Mouse (Mus musculus) c-Kit-positive CD71-positive TER-119-negative erythroid progenitor cells, embryonic 14.5 days (primary cell): ENCODE data around the gene Acot4.
"Not testable (repeated sequence)": the region's sequence is repeated elsewhere in the genome, so short reads cannot be mapped to it uniquely, and the experiment has no call there.

ENCODE experiments used
- DNase-seq: peaks from one replicate; pipeline ENCODE4 v3.0.0-alpha.2; 2013; ENCODE audit warnings: low read depth

Acot4 gene

GRCm38 (mm10) chr12:84030659-84031332, 7.4 kb upstream of the Acot4 start:
- DNase-seq, result peak; percentile 66

GRCm38 (mm10) chr12:84032854-84033253, 5.3 kb upstream of the Acot4 start:
- no peak for DNase-seq

- DNase-seq, result not testable (repeated sequence)
Observed at GRCm38 (mm10) chr12:84033302-84033701, 4.9 kb upstream of the Acot4 start.

- no peak for DNase-seq
Observed at GRCm38 (mm10) chr12:84034108-84034507, 4.1 kb upstream of the Acot4 start.

- DNase-seq, result not testable (repeated sequence)
Observed at GRCm38 (mm10) chr12:84038691-84039111, 522 bp downstream of the Acot4 start, which contains the start of gene Gm49366. TSS of gene Gm49366 (plus strand) at chr12:84038935.

- no peak for DNase-seq
Observed at GRCm38 (mm10) chr12:84042248-84042647, 4.1 kb downstream of the Acot4 start.

GRCm38 (mm10) chr12:84044045-84044444, 5.9 kb downstream of the Acot4 start:
- no peak for DNase-seq

- no peak for DNase-seq
Observed at GRCm38 (mm10) chr12:84046906-84047305, 8.7 kb downstream of the Acot4 start.

- DNase-seq, result not testable (repeated sequence)
Observed at GRCm38 (mm10) chr12:84050744-84051143, 12.6 kb downstream of the Acot4 start.

GRCm38 (mm10) chr12:84051937-84052474, 13.8 kb downstream of the Acot4 start, which contains the start of gene Acot3:
TSS of gene Acot3 (plus strand) at chr12:84052144.
- DNase-seq, result no peak

GRCm38 (mm10) chr12:84052609-84053008, 14.4 kb downstream of the Acot4 start:
- no peak for DNase-seq

GRCm38 (mm10) chr12:84053173-84053572, 15.0 kb downstream of the Acot4 start:
- DNase-seq, result no peak

- DNase-seq, result no peak
Observed at GRCm38 (mm10) chr12:84053679-84054391, 15.7 kb downstream of the Acot4 start.

GRCm38 (mm10) chr12:84060946-84061345, 22.8 kb downstream of the Acot4 start:
- peak; percentile 44 for DNase-seq

- no peak for DNase-seq
Observed at GRCm38 (mm10) chr12:84062336-84062735, 24.2 kb downstream of the Acot4 start.

- peak; percentile 20 for DNase-seq
Observed at GRCm38 (mm10) chr12:84063228-84063627, 25.0 kb downstream of the Acot4 start.

GRCm38 (mm10) chr12:84063833-84064232, 25.7 kb downstream of the Acot4 start:
- no peak for DNase-seq

- no peak for DNase-seq
Observed at GRCm38 (mm10) chr12:84064621-84065020, 26.4 kb downstream of the Acot4 start.

GRCm38 (mm10) chr12:84067752-84068151, 29.6 kb downstream of the Acot4 start:
- DNase-seq, result no peak

- no peak for DNase-seq
Observed at GRCm38 (mm10) chr12:84068296-84068695, 30.1 kb downstream of the Acot4 start.

- no peak for DNase-seq
Observed at GRCm38 (mm10) chr12:84068986-84069385, 30.8 kb downstream of the Acot4 start, which contains the start of gene Acot5. TSS of gene Acot5 (plus strand) at chr12:84069325.

GRCm38 (mm10) chr12:84069582-84069981, 31.4 kb downstream of the Acot4 start:
- DNase-seq, result not testable (repeated sequence)

GRCm38 (mm10) chr12:84071696-84072095, 33.5 kb downstream of the Acot4 start:
- DNase-seq, result no peak
